Mouse (Mus musculus) ES-Bruce4 (cell line): ENCODE data around the gene Alpk3.

Experiments used
- CTCF ChIP-seq: IDR thresholded peaks from one replicate; pipeline ENCODE4 v1.8.1; 2011; ENCODE audit warnings: low read depth, low read length
- EP300 ChIP-seq: IDR thresholded peaks from 2 replicates; pipeline ENCODE4 v1.6.1; 2011; ENCODE audit warnings: low read depth, low read length; ENCODE audit not compliant: insufficient read depth
- POLR2A ChIP-seq: IDR thresholded peaks from one replicate; pipeline ENCODE4 v1.8.1; 2011; ENCODE audit warnings: low read length; ENCODE audit not compliant: insufficient read depth

DNA sequence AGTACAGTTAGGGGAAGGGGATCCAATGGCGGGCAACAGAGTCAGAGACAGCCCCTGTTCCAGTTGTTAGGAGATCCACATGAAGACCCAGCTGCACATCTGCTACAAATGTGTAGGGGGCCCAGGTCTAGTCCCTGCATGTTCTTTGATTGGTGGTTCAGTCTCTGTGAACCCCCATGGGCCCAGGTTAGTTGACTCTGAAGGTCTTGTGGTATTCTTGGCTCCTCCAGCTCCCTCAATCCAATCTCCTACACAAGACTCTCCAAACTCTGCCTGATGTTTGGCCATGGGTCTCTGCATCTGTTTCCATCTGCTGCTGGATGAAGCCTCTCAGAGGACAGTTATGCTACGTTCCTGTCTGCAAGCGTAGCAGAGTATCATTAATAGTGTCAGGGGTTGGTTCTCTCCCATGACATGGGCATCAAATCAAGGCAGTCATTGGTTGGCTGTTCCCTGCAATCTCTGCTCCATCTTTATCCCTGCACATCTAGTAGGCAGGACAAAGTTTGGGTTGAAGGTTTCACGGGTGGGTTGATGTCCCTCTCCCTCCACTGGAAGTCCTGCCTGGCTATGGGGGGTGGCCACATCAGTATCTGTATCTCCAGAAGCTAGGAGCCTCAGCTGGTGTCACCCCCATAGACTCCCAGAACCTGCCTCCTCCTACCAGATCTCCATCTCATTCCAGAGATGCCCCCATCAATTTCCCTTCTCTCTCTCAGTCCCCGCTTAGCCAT lies 82.4 kb downstream of the Alpk3 start:
- TF ChIP-seq POLR2A (no peak), CTCF (no peak), EP300 (no peak)
